Mouse (Mus musculus) forebrain, embryonic 15.5 days (tissue): ENCODE results near the gene Pgk1. TPM values are rescaled to one million over a fixed set of nuclear protein-coding genes. Genes with fewer than 3 reads are reported as not detected.

Experiments used
- ATAC-seq: fragments of 200-750 bp; cut with Nextera tagmentation; replicated peaks from 2 replicates; pipeline ENCODE4 v1.8.0; 2017; ENCODE audit warnings: mild to moderate bottlenecking, moderate TSS enrichment, moderate library complexity
- H3K27ac ChIP-seq: fragments of 300-500 bp; sonication (generic); replicated peaks from 2 replicates; pipeline ENCODE4 v1.5.1; 2015; ENCODE audit warnings: mild to moderate bottlenecking, inconsistent platforms
- H3K27me3 ChIP-seq: fragments of 300-500 bp; sonication (generic); 2 replicates; pipeline ENCODE4 v1.6.1; 2015; ENCODE audit warnings: inconsistent platforms
- H3K36me3 ChIP-seq: fragments of 300-500 bp; sonication (generic); 2 replicates; pipeline ENCODE4 v1.6.1; 2015; ENCODE audit warnings: mild to moderate bottlenecking, inconsistent platforms
- H3K4me1 ChIP-seq: fragments of 300-500 bp; sonication (generic); 2 replicates; pipeline ENCODE4 v1.6.1; 2015; ENCODE audit warnings: inconsistent platforms
- H3K4me2 ChIP-seq: fragments of 300-500 bp; sonication (generic); replicated peaks from 2 replicates; pipeline ENCODE4 v1.6.1; 2015; ENCODE audit warnings: mild to moderate bottlenecking, inconsistent platforms
- H3K4me3 ChIP-seq: fragments of 300-500 bp; sonication (generic); 2 replicates; pipeline ENCODE4 v1.5.1; 2015; ENCODE audit warnings: mild to moderate bottlenecking, inconsistent platforms
- H3K9ac ChIP-seq: fragments of 300-500 bp; sonication (generic); replicated peaks from 2 replicates; pipeline ENCODE4 v1.6.1; 2015; ENCODE audit warnings: mild to moderate bottlenecking, inconsistent platforms
- H3K9me3 ChIP-seq: fragments of 300-500 bp; sonication (generic); 2 replicates; pipeline ENCODE4 v1.6.1; 2016; ENCODE audit warnings: inconsistent platforms
- WGBS: fragments of 180-500 bp; shearing (Covaris S2); methylation state at CpG from one replicate; pipeline ENCODE4 v1.1.7; 2015; ENCODE audit warnings: mixed read lengths; 5-methylcytosine and 5-hydroxymethylcytosine counted together
- polyA plus RNA-seq: library from polyadenylated mRNA; unstranded; fragments of >200 nt; fragmentation: Nextera tagmentation; extraction: Ambion mirVana; gene quantifications from 2 replicates; pipeline ENCODE4 v1.2.1, GENCODE M21; 2015

Pgk1 gene
- polyA plus RNA-seq = 262 and 269 TPM in 2 replicates

DNA sequence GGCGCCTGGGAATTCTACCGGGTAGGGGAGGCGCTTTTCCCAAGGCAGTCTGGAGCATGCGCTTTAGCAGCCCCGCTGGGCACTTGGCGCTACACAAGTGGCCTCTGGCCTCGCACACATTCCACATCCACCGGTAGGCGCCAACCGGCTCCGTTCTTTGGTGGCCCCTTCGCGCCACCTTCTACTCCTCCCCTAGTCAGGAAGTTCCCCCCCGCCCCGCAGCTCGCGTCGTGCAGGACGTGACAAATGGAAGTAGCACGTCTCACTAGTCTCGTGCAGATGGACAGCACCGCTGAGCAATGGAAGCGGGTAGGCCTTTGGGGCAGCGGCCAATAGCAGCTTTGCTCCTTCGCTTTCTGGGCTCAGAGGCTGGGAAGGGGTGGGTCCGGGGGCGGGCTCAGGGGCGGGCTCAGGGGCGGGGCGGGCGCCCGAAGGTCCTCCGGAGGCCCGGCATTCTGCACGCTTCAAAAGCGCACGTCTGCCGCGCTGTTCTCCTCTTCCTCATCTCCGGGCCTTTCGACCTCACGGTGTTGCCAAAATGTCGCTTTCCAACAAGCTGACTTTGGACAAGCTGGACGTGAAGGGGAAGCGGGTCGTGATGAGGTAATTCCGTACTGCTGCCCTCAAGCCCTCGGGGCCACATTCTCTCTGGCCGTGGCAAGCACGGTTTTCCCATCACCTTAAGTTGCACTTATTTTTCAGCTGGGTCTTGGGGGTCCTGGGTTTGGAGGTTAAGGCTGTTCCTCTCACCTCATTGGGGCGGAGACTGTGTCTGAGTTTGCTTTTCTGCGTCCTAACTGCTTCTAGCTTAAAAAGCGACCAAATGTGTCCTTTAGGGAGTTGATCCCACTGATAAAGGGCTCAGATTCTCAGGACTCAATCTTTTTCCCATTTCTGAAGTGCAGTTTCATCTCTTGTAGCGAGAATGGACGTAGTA lies at the start of gene Pgk1:
TSS of gene Pgk1 (plus strand) at position 388 of the 937 bp plus-strand sequence.
- peak; percentile 98 for ATAC-seq
- peaks cover 32% of the 10 kb centered on the region for H3K4me1 ChIP-seq
- H3K36me3 ChIP-seq = no peaks in the 10 kb centered on the region
- H3K27ac ChIP-seq = peak within 1 kb of the TSS; percentile 93
- H3K9me3 ChIP-seq = no peaks in the 10 kb centered on the region
- peak within 1 kb of the TSS; percentile 66 for H3K4me2 ChIP-seq
- H3K9ac ChIP-seq = peak within 1 kb of the TSS; percentile 53
- WGBS = 23% methylated on average over 43 of the region's 55 CpGs
- peak within 1 kb of the TSS; percentile 53 for H3K4me3 ChIP-seq
- H3K27me3 ChIP-seq = no peaks in the 10 kb centered on the region

DNA sequence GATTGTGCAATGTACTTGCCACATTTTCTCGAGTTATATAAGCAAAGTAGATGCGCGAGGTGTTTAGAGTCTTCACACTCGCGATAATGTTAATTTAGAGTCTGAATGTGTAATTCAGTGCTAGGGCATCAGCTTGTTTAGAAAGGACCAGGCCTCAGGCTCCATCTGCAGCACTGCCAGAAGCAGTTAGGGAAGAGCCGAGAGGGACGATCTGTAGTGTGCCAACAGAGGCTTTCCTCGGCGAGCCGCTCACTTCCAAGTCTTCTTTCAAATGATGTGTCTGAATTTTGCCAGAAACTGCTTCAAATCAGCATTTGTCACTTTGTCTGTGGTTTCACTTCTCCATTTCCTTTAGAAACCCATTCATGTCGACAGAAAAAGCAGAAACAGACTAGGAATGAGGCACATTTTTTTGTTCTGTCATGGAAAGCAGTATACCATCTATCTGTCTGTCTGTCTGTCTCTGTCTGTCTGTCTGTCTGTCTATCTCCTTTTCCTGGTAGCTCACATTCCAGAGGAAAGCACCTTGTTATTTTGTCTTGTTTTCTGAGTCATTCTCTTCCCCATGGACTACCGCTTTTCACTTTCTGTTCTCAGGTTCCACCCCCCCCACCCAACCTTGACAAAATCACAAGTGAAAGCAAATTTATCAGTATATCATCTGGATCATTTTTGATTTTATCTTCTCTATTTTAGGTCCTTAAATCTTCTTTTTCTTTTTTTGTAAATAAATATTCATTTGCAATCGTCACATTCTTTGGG lies 47.4 kb upstream of the Pgk1 start:
- no peak overlapping the region for H3K4me3 ChIP-seq
- H3K36me3 ChIP-seq = no peaks in the 10 kb centered on the region
- no peak overlapping the region for H3K4me2 ChIP-seq
- H3K9ac ChIP-seq = no peak overlapping the region
- no peak overlapping the region for H3K27ac ChIP-seq
- H3K4me1 ChIP-seq = no peaks in the 10 kb centered on the region
- H3K27me3 ChIP-seq = no peaks in the 10 kb centered on the region
- WGBS = 82% methylated on average over 13 of the region's 13 CpGs
- no peak for ATAC-seq
- no peaks in the 10 kb centered on the region for H3K9me3 ChIP-seq

DNA sequence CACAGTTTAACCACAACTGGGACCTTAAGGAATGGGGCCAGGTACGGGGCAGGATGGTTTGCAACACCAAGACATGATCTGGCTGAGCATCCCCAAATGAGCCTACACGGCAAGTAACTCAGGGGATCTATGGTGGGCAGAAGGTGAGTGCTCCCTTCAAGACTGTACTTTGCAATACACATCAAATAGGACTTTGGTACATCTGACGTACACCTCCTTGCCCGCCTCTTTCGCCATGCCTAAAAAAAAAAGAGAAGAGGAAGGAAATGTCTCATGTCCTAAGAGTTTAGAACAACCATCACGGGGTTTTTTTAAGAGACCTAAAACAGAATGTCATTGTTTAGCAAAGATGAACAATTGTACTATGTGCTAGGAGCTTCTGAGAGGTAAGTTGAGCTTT lies 44.0 kb upstream of the Pgk1 start, which contains the start of gene Tlr13:
TSS of gene Tlr13 (plus strand) at position 269 of the 400 bp plus-strand sequence.
- Histone ChIP-seq H3K27ac (no peak within 1 kb of the TSS), H3K4me3 (no peak within 1 kb of the TSS), H3K9ac (no peak within 1 kb of the TSS), H3K4me2 (no peak within 1 kb of the TSS), H3K4me1 (no peaks in the 10 kb centered on the region), H3K36me3 (no peaks in the 10 kb centered on the region), H3K9me3 (no peaks in the 10 kb centered on the region), H3K27me3 (no peaks in the 10 kb centered on the region)
- no peak for ATAC-seq
- WGBS = 88% methylated on average over 6 of the region's 6 CpGs

- Histone ChIP-seq H3K27me3 (no peaks in the 10 kb centered on the region), H3K36me3 (no peaks in the 10 kb centered on the region), H3K4me1 (no peaks in the 10 kb centered on the region), H3K9ac (no peak overlapping the region), H3K4me3 (no peak overlapping the region), H3K4me2 (no peak overlapping the region), H3K9me3 (no peaks in the 10 kb centered on the region), H3K27ac (no peak overlapping the region)
- 87% methylated on average over 1 of the region's 1 CpGs for WGBS
- ATAC-seq = no peak
Measured at GRCm38 (mm10) chrX:106148185-106148584, 38.7 kb upstream of the Pgk1 start.

GRCm38 (mm10) chrX:106149460-106149859 lies 37.4 kb upstream of the Pgk1 start:
- no peak overlapping the region for H3K9ac ChIP-seq
- no peak for ATAC-seq
- no peak overlapping the region for H3K4me3 ChIP-seq
- no peaks in the 10 kb centered on the region for H3K27me3 ChIP-seq
- H3K9me3 ChIP-seq = no peaks in the 10 kb centered on the region
- no peaks in the 10 kb centered on the region for H3K36me3 ChIP-seq
- no peak overlapping the region for H3K4me2 ChIP-seq
- H3K27ac ChIP-seq = no peak overlapping the region
- no peaks in the 10 kb centered on the region for H3K4me1 ChIP-seq
- 87% methylated on average over 3 of the region's 3 CpGs for WGBS

GRCm38 (mm10) chrX:106154180-106154586 lies 32.7 kb upstream of the Pgk1 start:
- H3K4me2 ChIP-seq = no peak overlapping the region
- H3K4me1 ChIP-seq = no peaks in the 10 kb centered on the region
- no peak for ATAC-seq
- no peak overlapping the region for H3K9ac ChIP-seq
- H3K27me3 ChIP-seq = no peaks in the 10 kb centered on the region
- H3K4me3 ChIP-seq = no peak overlapping the region
- no peaks in the 10 kb centered on the region for H3K36me3 ChIP-seq
- no peaks in the 10 kb centered on the region for H3K9me3 ChIP-seq
- H3K27ac ChIP-seq = no peak overlapping the region

- Histone ChIP-seq H3K9me3 (no peaks in the 10 kb centered on the region), H3K36me3 (no peaks in the 10 kb centered on the region), H3K9ac (no peak overlapping the region), H3K27ac (no peak overlapping the region), H3K4me3 (no peak overlapping the region), H3K4me2 (no peak overlapping the region), H3K4me1 (no peaks in the 10 kb centered on the region), H3K27me3 (no peaks in the 10 kb centered on the region)
- WGBS = 80% methylated on average over 4 of the region's 4 CpGs
- no peak for ATAC-seq
Measured at GRCm38 (mm10) chrX:106155892-106156291, 31.0 kb upstream of the Pgk1 start.

GRCm38 (mm10) chrX:106163995-106164394 lies 22.9 kb upstream of the Pgk1 start:
- ATAC-seq = no peak
- H3K4me1 ChIP-seq = no peaks in the 10 kb centered on the region
- H3K9me3 ChIP-seq = no peaks in the 10 kb centered on the region
- H3K9ac ChIP-seq = no peak overlapping the region
- no peak overlapping the region for H3K4me3 ChIP-seq
- no peak overlapping the region for H3K4me2 ChIP-seq
- no peak overlapping the region for H3K27ac ChIP-seq
- no peaks in the 10 kb centered on the region for H3K27me3 ChIP-seq
- 65% methylated on average over 5 of the region's 5 CpGs for WGBS
- no peaks in the 10 kb centered on the region for H3K36me3 ChIP-seq

GRCm38 (mm10) chrX:106164555-106164954 lies 22.3 kb upstream of the Pgk1 start:
- H3K4me2 ChIP-seq = no peak overlapping the region
- H3K4me1 ChIP-seq = no peaks in the 10 kb centered on the region
- H3K4me3 ChIP-seq = no peak overlapping the region
- H3K27ac ChIP-seq = no peak overlapping the region
- ATAC-seq = no peak
- WGBS = 78% methylated on average over 5 of the region's 5 CpGs
- no peaks in the 10 kb centered on the region for H3K27me3 ChIP-seq
- H3K9ac ChIP-seq = no peak overlapping the region
- no peaks in the 10 kb centered on the region for H3K36me3 ChIP-seq
- H3K9me3 ChIP-seq = no peaks in the 10 kb centered on the region

- no peak overlapping the region for H3K4me3 ChIP-seq
- 73% methylated on average over 1 of the region's 1 CpGs for WGBS
- ATAC-seq = no peak
- H3K27ac ChIP-seq = no peak overlapping the region
- no peak overlapping the region for H3K9ac ChIP-seq
- no peak overlapping the region for H3K4me2 ChIP-seq
- no peaks in the 10 kb centered on the region for H3K27me3 ChIP-seq
- no peaks in the 10 kb centered on the region for H3K36me3 ChIP-seq
- no peaks in the 10 kb centered on the region for H3K9me3 ChIP-seq
- no peaks in the 10 kb centered on the region for H3K4me1 ChIP-seq
Measured at GRCm38 (mm10) chrX:106165089-106165488, 21.8 kb upstream of the Pgk1 start.

GRCm38 (mm10) chrX:106171106-106171852 lies 15.6 kb upstream of the Pgk1 start:
- no peaks in the 10 kb centered on the region for H3K4me1 ChIP-seq
- 22% methylated on average over 18 of the region's 18 CpGs for WGBS
- no peaks in the 10 kb centered on the region for H3K9me3 ChIP-seq
- peak overlapping the region; percentile 32 for H3K4me3 ChIP-seq
- ATAC-seq = peak; percentile 93
- no peaks in the 10 kb centered on the region for H3K36me3 ChIP-seq
- H3K4me2 ChIP-seq = peak overlapping the region; percentile 44
- H3K9ac ChIP-seq = 0 out of 2 replicates have a peak overlapping the region, but pooled peaks have one; percentile 22
- no peaks in the 10 kb centered on the region for H3K27me3 ChIP-seq
- H3K27ac ChIP-seq = no peak overlapping the region

DNA sequence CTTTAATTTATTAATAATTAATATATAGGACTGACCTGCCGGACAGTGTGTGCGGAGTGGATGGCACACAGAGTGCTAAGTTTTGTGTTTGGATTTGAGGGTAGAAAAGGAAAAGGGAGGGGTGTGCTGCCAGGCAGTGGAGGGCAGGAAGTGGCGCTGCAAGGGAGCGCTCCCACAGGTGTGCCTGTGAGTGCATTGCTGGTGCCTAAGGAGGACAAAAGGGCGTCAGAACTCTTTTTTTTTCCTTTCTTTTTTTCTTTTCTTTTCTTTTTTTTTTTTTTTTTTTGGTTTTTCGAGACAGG lies 15.1 kb upstream of the Pgk1 start:
- ATAC-seq = peak; percentile 41
- Histone ChIP-seq H3K27ac (no peak overlapping the region), H3K9me3 (no peaks in the 10 kb centered on the region), H3K9ac (0 out of 2 replicates have a peak overlapping the region, but pooled peaks have one; percentile 22), H3K4me1 (no peaks in the 10 kb centered on the region), H3K27me3 (no peaks in the 10 kb centered on the region), H3K4me3 (peak overlapping the region; percentile 32; the same call in 1 of the 2 replicates), H3K36me3 (no peaks in the 10 kb centered on the region), H3K4me2 (peak overlapping the region; percentile 44)
- 49% methylated on average over 5 of the region's 6 CpGs for WGBS
